Mouse (Mus musculus) embryonic facial prominence, embryonic 10.5 days (tissue): ENCODE measurements at regions not wholly inside any gene's neighbourhood (a gene's known extent, or its start where the extent isn't known, plus 50 kb on each side); places are given as distances from the start of the nearest gene placed in this dataset.
A peak's percentile ranks its signal among the peaks of the same experiment; 100 is the strongest.
"Not testable (repeated sequence)": the region's sequence is repeated elsewhere in the genome, so short reads cannot be mapped to it uniquely, and the experiment has no call there.

ENCODE experiments used
- DNase-seq: peaks from one replicate; pipeline ENCODE4 v3.0.0-alpha.2; 2017; ENCODE audit warnings: low spot score
- H3K27ac ChIP-seq: fragments of 300-500 bp; sonication (generic); replicated peaks from 2 replicates; pipeline ENCODE4 v1.5.1; 2016; ENCODE audit warnings: mild to moderate bottlenecking
- H3K27me3 ChIP-seq: fragments of 300-500 bp; sonication (generic); replicated peaks from 2 replicates; pipeline ENCODE4 v1.6.1; 2016; ENCODE audit warnings: low read depth, mild to moderate bottlenecking; ENCODE audit not compliant: poor library complexity, severe bottlenecking
- H3K36me3 ChIP-seq: fragments of 300-500 bp; sonication (generic); replicated peaks from 2 replicates; pipeline ENCODE4 v1.6.1; 2016; ENCODE audit warnings: mild to moderate bottlenecking, moderate library complexity
- H3K4me1 ChIP-seq: fragments of 300-500 bp; sonication (generic); 2 replicates; pipeline ENCODE4 v1.6.1; 2016
- H3K4me3 ChIP-seq: fragments of 300-500 bp; sonication (generic); 2 replicates; pipeline ENCODE4 v1.5.1; 2016; ENCODE audit warnings: mild to moderate bottlenecking, moderate library complexity
- H3K9me3 ChIP-seq: fragments of 300-500 bp; sonication (generic); 2 replicates; pipeline ENCODE4 v1.6.1; 2016; ENCODE audit warnings: mild to moderate bottlenecking
- WGBS: fragments of 180-500 bp; shearing (Covaris S2); methylation state at CpG from one replicate; pipeline ENCODE4 v1.1.7; 2016; 5-methylcytosine and 5-hydroxymethylcytosine counted together

- H3K36me3 ChIP-seq, H3K9me3 ChIP-seq, H3K4me3 ChIP-seq, H3K27ac ChIP-seq, DNase-seq, H3K4me1 ChIP-seq, H3K27me3 ChIP-seq: not testable (repeated sequence)
Observed at GRCm38 (mm10) chr13:50754911-50755310, 56.8 kb downstream of the Gm8765 start.

DNA sequence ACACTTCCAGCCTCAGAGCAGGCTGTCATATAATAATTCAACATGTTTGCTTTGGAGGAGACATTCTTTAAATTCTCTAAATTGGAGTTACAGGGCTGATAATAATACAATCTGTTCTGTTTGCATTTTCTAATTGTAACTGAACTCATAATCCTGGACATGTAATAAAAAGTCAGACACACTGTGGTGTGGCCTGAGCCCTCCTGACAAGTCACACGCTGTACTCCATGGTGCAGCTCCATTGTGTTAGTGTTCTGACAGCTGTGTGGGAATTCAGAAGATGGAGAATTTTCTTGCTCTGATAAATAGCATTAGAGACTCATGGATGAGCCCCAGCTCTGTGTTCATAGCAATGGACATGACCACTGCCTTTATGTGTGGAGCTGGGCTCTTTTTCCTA, 58.2 kb downstream of the Gm8765 start:
- not testable (repeated sequence) for H3K27me3 ChIP-seq, H3K36me3 ChIP-seq, DNase-seq, H3K4me1 ChIP-seq, H3K4me3 ChIP-seq, H3K27ac ChIP-seq, H3K9me3 ChIP-seq
- WGBS, result 84% methylated on average over 1 of the region's 1 CpGs

DNA sequence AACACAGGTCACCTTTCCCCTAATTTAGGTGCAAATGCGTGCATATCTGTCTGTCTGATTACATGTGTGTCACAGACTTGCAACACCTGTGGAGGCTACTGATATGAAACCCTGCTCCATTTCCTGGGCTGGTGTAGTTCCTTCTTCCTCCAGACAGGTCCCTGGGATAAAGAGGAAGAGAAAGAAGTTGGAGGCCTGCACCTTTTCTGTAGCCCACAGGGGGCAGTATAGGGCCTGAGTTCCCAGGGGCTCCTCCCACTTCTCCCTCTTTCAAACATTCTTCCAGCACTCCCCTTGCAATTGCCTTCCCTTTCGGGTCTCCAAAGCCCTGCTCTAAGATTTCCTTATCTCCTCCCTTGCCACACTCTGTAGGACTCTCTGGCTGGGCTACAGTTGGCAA, 66.5 kb downstream of the Gm8765 start:
- WGBS, result 69% methylated on average over 2 of the region's 2 CpGs
- Histone ChIP-seq H3K27ac (no peak overlapping the region), H3K9me3 (0 out of 2 replicates have a peak, but pooled peaks cover 2% of the 10 kb centered on the region), H3K27me3 (no peaks in the 10 kb centered on the region), H3K4me1 (no peaks in the 10 kb centered on the region), H3K4me3 (no peak overlapping the region), H3K36me3 (no peaks in the 10 kb centered on the region)
- no peak for DNase-seq

DNA sequence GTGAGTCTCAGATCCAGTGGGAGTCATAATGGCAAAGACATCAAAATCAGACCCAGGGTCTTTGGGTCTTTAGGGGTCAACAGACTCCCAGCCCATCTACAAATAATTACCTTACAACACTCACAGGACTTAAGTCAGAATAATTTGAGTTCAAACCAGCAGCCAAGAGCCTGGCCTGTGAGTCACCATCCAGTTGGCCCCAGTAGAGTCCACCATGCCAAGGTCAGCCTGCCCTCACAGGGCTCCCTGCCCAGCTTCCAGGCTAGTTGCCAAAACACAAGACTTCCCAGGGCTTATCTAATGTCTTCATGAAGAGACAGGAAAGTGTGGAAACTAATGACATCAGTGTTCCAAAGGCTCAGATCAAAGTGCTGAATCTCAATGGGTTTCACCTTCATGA, 81.9 kb downstream of the Gm8765 start:
- H3K27ac ChIP-seq, DNase-seq, H3K4me1 ChIP-seq, H3K9me3 ChIP-seq, H3K36me3 ChIP-seq, H3K4me3 ChIP-seq, H3K27me3 ChIP-seq: not testable (repeated sequence)

DNA sequence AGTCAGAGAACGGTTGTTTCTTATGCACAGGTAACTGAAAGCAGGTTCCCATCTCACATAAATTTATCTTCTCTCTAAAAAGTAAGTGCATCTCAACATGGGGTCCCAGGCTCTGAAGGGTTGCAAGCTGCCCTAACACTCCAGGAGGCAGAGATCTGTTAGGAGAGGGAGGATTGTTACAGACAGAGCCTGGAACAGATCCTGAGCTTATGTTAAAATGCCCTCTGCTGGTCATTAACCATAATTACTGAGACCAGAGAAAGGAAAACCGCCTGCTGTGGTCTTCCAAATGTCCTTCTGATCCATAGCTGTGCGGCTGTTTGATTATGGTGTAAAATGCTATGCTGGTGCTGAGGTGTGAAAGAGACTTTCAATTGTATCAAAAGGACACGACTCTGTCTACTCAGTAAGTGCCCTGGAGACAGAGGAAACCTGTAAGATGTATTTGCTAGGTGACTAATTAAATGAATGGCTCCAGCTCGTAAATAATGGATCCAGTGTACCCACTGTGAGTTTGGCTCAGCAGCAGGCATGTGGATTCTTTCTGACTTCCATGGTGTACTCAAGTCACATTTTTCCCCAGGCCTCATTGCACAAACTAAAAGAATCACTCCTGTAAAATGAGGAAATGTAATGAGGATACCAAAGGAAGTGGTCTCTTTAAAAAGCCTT, 131.9 kb downstream of the Gm8765 start:
- not testable (repeated sequence) for H3K4me1 ChIP-seq

More for the DNA sequence above, 131.9 kb downstream of the Gm8765 start:
- peak; percentile 8 for DNase-seq
- H3K4me3 ChIP-seq, H3K9me3 ChIP-seq, H3K27me3 ChIP-seq, H3K36me3 ChIP-seq, H3K27ac ChIP-seq: not testable (repeated sequence)
- WGBS, result 30% methylated on average over 4 of the region's 5 CpGs
